Mouse (Mus musculus) ES-CJ7 (cell line): ENCODE results near the gene A930009A15Rik.

Experiments
- DNase-seq: peaks from one replicate; pipeline ENCODE4 v3.0.0; 2011; ENCODE audit warnings: low read depth, low spot score

The A930009A15Rik gene

GRCm38 (mm10) chr10:115579494-115579893 is 9.7 kb downstream of the A930009A15Rik start:
- no peak for DNase-seq

- DNase-seq: no peak
Measured at GRCm38 (mm10) chr10:115581971-115582370, 12.2 kb downstream of the A930009A15Rik start.

GRCm38 (mm10) chr10:115583071-115583470 is 13.3 kb downstream of the A930009A15Rik start:
- DNase-seq: no peak

- DNase-seq: peak; percentile 19
Measured at GRCm38 (mm10) chr10:115584656-115585055, 14.9 kb downstream of the A930009A15Rik start.

- DNase-seq: no peak
Measured at GRCm38 (mm10) chr10:115585491-115586245, 15.9 kb downstream of the A930009A15Rik start.

- DNase-seq: peak; percentile 39
Measured at GRCm38 (mm10) chr10:115586246-115587231, 16.8 kb downstream of the A930009A15Rik start.

GRCm38 (mm10) chr10:115587301-115587969 is 17.6 kb downstream of the A930009A15Rik start, which contains the start of gene Lgr5:
Lgr5 (minus strand) TSS chr10:115587780.
- DNase-seq: peak; percentile 48

- DNase-seq: peak; percentile 4
Measured at GRCm38 (mm10) chr10:115587979-115588378, 18.2 kb downstream of the A930009A15Rik start.

GRCm38 (mm10) chr10:115593221-115593620 is 23.4 kb downstream of the A930009A15Rik start:
- DNase-seq: no peak

- DNase-seq: no peak
Measured at GRCm38 (mm10) chr10:115593651-115594050, 23.9 kb downstream of the A930009A15Rik start.

- no peak for DNase-seq
Measured at GRCm38 (mm10) chr10:115595748-115596147, 26.0 kb downstream of the A930009A15Rik start.

- DNase-seq: peak; percentile 44
Measured at GRCm38 (mm10) chr10:115617456-115618287, 47.9 kb downstream of the A930009A15Rik start.

GRCm38 (mm10) chr10:115618288-115618856 is 48.6 kb downstream of the A930009A15Rik start:
- DNase-seq: peak; percentile 9

GRCm38 (mm10) chr10:115623481-115623880 is 53.7 kb downstream of the A930009A15Rik start:
- no peak for DNase-seq

GRCm38 (mm10) chr10:115623956-115624671 is 54.3 kb downstream of the A930009A15Rik start:
- DNase-seq: no peak

- DNase-seq: no peak
Measured at GRCm38 (mm10) chr10:115624957-115625356, 55.2 kb downstream of the A930009A15Rik start.

GRCm38 (mm10) chr10:115626678-115627077 is 56.9 kb downstream of the A930009A15Rik start:
- DNase-seq: no peak
